Comparison of ENCODE assay signal across 12 mouse cellular contexts in genomic region chr12:73583318-73583717, GRCm38 (mm10). TPM values are rescaled to one million over a fixed set of nuclear protein-coding genes. Genes with fewer than 3 reads are reported as not detected.
DNase-seq lines count a peak whose midpoint lies in the region; ATAC-seq lines count a peak whose summit lies in the region.
"Had no signal": no experiment of that assay in that cellular context is flagged by ENCODE, and none has a peak within 500 bp of the region (broad histone marks: within the 10 kb centered on the region; RNA-seq: fewer than 3 reads in every experiment).

No protein-coding gene starts in this region.

- no peak overlapping the region for H3K9ac ChIP-seq in intestine, embryonic 14.5 days (ENCODE audit: low read length)
- no peak overlapping the region for H3K9ac ChIP-seq in intestine, embryonic 15.5 days
- no peak overlapping the region for H3K9ac ChIP-seq in heart, embryonic 16.5 days (ENCODE audit: low read length)
- H3K9ac ChIP-seq in forebrain, embryonic 13.5 days: no peak overlapping the region

- H3K27me3 ChIP-seq in intestine, embryonic 14.5 days (replicated peaks; ENCODE audit: control insufficient read depth, insufficient read depth, low read length): peaks cover 11% of the 10 kb centered on the region; the same call in 1 of the 2 replicates
- H3K27me3 ChIP-seq in intestine, embryonic 15.5 days (replicated peaks): no peaks in the 10 kb centered on the region; the same call in 1 of the 2 replicates
- H3K27me3 ChIP-seq in heart, embryonic 16.5 days (ENCODE audit: control insufficient read depth, insufficient read depth, low read length): peaks cover 8% of the 10 kb centered on the region
- H3K27me3 ChIP-seq in forebrain, embryonic 13.5 days: peaks cover 33% of the 10 kb centered on the region

- 75% methylated on average over 9 of the region's 9 CpGs for WGBS in intestine, embryonic 14.5 days
- 74% methylated on average over 9 of the region's 9 CpGs for WGBS in intestine, embryonic 15.5 days
- 66% methylated on average over 9 of the region's 9 CpGs for WGBS in heart, embryonic 16.5 days
- 80% methylated on average over 9 of the region's 9 CpGs for WGBS in forebrain, embryonic 13.5 days

- peak overlapping the region; percentile 23; the same call in 1 of the 2 replicates for H3K27ac ChIP-seq in intestine, embryonic 14.5 days (ENCODE audit: low read depth)
- H3K27ac ChIP-seq in intestine, embryonic 15.5 days: no peak overlapping the region
- peak overlapping the region; percentile 90 for H3K27ac ChIP-seq in heart, embryonic 16.5 days (ENCODE audit: low read length)
- no peak overlapping the region for H3K27ac ChIP-seq in forebrain, embryonic 13.5 days

- H3K36me3 ChIP-seq in intestine, embryonic 14.5 days (ENCODE audit: control insufficient read depth, insufficient read depth, low read length): no peaks in the 10 kb centered on the region
- H3K36me3 ChIP-seq in intestine, embryonic 15.5 days: no peaks in the 10 kb centered on the region
- H3K36me3 ChIP-seq in heart, embryonic 16.5 days (ENCODE audit: control insufficient read depth, insufficient read depth): no peaks in the 10 kb centered on the region
- H3K36me3 ChIP-seq in forebrain, embryonic 13.5 days (ENCODE audit: poor library complexity, severe bottlenecking): no peaks in the 10 kb centered on the region

- ATAC-seq in intestine, embryonic 14.5 days (replicated peaks; ENCODE audit: low FRiP score, low TSS enrichment, low read depth): no peak
- no peak for ATAC-seq in intestine, embryonic 15.5 days
- ATAC-seq in heart, embryonic 16.5 days (replicated peaks; ENCODE audit: extremely low read depth, insufficient read depth, low FRiP score): no peak; the same call in 1 of the 2 replicates
- ATAC-seq in forebrain, embryonic 13.5 days: no peak

- H3K9me3 ChIP-seq in intestine, embryonic 14.5 days (ENCODE audit: control insufficient read depth, low read length): no peaks in the 10 kb centered on the region
- H3K9me3 ChIP-seq in intestine, embryonic 15.5 days: no peaks in the 10 kb centered on the region
- no peaks in the 10 kb centered on the region for H3K9me3 ChIP-seq in heart, embryonic 16.5 days (replicated peaks; ENCODE audit: control insufficient read depth, low read length)
- no peaks in the 10 kb centered on the region for H3K9me3 ChIP-seq in forebrain, embryonic 13.5 days (replicated peaks)

- H3K4me2 ChIP-seq in intestine, embryonic 14.5 days (ENCODE audit: low read length): 0 out of 2 replicates have a peak overlapping the region, but pooled peaks have one; percentile 91
- no peak overlapping the region for H3K4me2 ChIP-seq in intestine, embryonic 15.5 days (replicated peaks)
- H3K4me2 ChIP-seq in heart, embryonic 16.5 days (ENCODE audit: low read depth, low read length): no peak overlapping the region
- H3K4me2 ChIP-seq in forebrain, embryonic 13.5 days: no peak overlapping the region

- H3K4me1 ChIP-seq in intestine, embryonic 14.5 days (replicated peaks; ENCODE audit: control insufficient read depth, insufficient read depth, low read length): peaks cover 2% of the 10 kb centered on the region; the same call in 1 of the 2 replicates
- peaks cover 8% of the 10 kb centered on the region; the same call in 1 of the 2 replicates for H3K4me1 ChIP-seq in intestine, embryonic 15.5 days (replicated peaks)
- 0 out of 2 replicates have a peak, but pooled peaks cover 4% of the 10 kb centered on the region for H3K4me1 ChIP-seq in heart, embryonic 16.5 days (ENCODE audit: control insufficient read depth, insufficient read depth, low read length)
- H3K4me1 ChIP-seq in forebrain, embryonic 13.5 days: peaks cover 17% of the 10 kb centered on the region

- H3K4me3 ChIP-seq in intestine, embryonic 14.5 days (ENCODE audit: low read depth, low read length): no peak overlapping the region
- no peak overlapping the region for H3K4me3 ChIP-seq in intestine, embryonic 15.5 days (replicated peaks)
- H3K4me3 ChIP-seq in heart, embryonic 16.5 days (ENCODE audit: low read length): no peak overlapping the region
- H3K4me3 ChIP-seq in forebrain, embryonic 13.5 days: no peak overlapping the region
- H3K4me3 ChIP-seq: erythroblast, embryonic 14.5 days; myocyte had no signal

- DNase-seq in intestine, embryonic 14.5 days (ENCODE audit: low spot score): no peak
- peak; percentile 63 for DNase-seq in heart, adult 8-10 months (ENCODE audit: low spot score)
- DNase-seq in kidney, postnatal 36 days: peak; percentile 30 to 39
- no peak for DNase-seq in Muller cell, postnatal 12 days (ENCODE audit: inconsistent ontology term)
- no peak for DNase-seq in adrenal gland, postnatal 4 days (ENCODE audit: low spot score in 2 of 2)
- DNase-seq: cerebellum, adult 9-10 months had no signal

RNA-seq across cellular contexts. Expression of gene Prkch, which starts 1.3 kb away (rescaled TPM):
- polyA plus RNA-seq in intestine, embryonic 14.5 days (2014; fragmentation: Nextera tagmentation; extraction: Ambion mirVana): 8.0 and 8.3 TPM in 2 replicates
- 7.3 and 7.7 TPM in 2 replicates for polyA plus RNA-seq in intestine, embryonic 15.5 days (2015; fragmentation: Nextera tagmentation; extraction: Ambion mirVana)
- 10 to 100 TPM; 14.1 to 19.8 (median 15.4) TPM for total RNA-seq in heart, adult 8-10 months (2022)
- polyA plus RNA-seq in heart, embryonic 16.5 days (2015; fragmentation: Nextera tagmentation; extraction: Ambion mirVana): 12.4 and 15.2 TPM in 2 replicates
- 2.1 and 3.1 TPM in 2 replicates for polyA plus RNA-seq in forebrain, embryonic 13.5 days (2015; fragmentation: Nextera tagmentation; extraction: Ambion mirVana)
- 10 to 100 TPM; 19.3 to 21.3 TPM for total RNA-seq in adrenal gland, postnatal 4 days (2021)

RNA-seq across cellular contexts. Expression of gene Tmem30b, which starts 37.1 kb away (rescaled TPM):
- 34.5 and 41.3 TPM in 2 replicates for polyA plus RNA-seq in intestine, embryonic 14.5 days (2014; fragmentation: Nextera tagmentation; extraction: Ambion mirVana)
- 63.4 and 67.5 TPM in 2 replicates for polyA plus RNA-seq in intestine, embryonic 15.5 days (2015; fragmentation: Nextera tagmentation; extraction: Ambion mirVana)
- under 1 TPM; 0.27 to 0.53 (median 0.42) TPM for total RNA-seq in heart, adult 8-10 months (2022)
- 1.9 and 3.0 TPM in 2 replicates for polyA plus RNA-seq in heart, embryonic 16.5 days (2015; fragmentation: Nextera tagmentation; extraction: Ambion mirVana)
- polyA plus RNA-seq in forebrain, embryonic 13.5 days (2015; fragmentation: Nextera tagmentation; extraction: Ambion mirVana): 0.16 and 0.21 TPM in 2 replicates
- 1 to 10 TPM; 2.8 to 3.3 TPM for total RNA-seq in adrenal gland, postnatal 4 days (2021)
- total RNA-seq: CH12.LX had no signal
- polyA plus RNA-seq: erythroblast, embryonic 14.5 days; myocyte had no signal

Comparison
In these comparisons a context has a peak if more than half of its experiments do, and no peak if none do; other contexts are left out.
1. H3K27ac ChIP-seq: peak in intestine, embryonic 14.5 days (single experiment) and heart, embryonic 16.5 days (single experiment); none in intestine, embryonic 15.5 days (single experiment) and forebrain, embryonic 13.5 days (single experiment).
2. DNase-seq: peak in heart, adult 8-10 months (single experiment) and kidney, postnatal 36 days (2 of 2); none in intestine, embryonic 14.5 days (single experiment), Muller cell, postnatal 12 days (single experiment) and adrenal gland, postnatal 4 days (0 of 2).